Mouse (Mus musculus) megakaryocyte, embryonic 14.5 days (primary cell): ENCODE data around the gene Ptprm.

Experiments used
- FLI1 ChIP-seq: IDR thresholded peaks from 2 replicates; pipeline ENCODE4 v1.6.1; 2012; ENCODE audit warnings: low read length, inconsistent platforms, mixed read lengths
- GATA1 ChIP-seq: IDR thresholded peaks from 3 replicates; pipeline ENCODE4 v1.6.1; 2012; ENCODE audit warnings: mixed read lengths, low read length, inconsistent platforms, borderline replicate concordance

DNA sequence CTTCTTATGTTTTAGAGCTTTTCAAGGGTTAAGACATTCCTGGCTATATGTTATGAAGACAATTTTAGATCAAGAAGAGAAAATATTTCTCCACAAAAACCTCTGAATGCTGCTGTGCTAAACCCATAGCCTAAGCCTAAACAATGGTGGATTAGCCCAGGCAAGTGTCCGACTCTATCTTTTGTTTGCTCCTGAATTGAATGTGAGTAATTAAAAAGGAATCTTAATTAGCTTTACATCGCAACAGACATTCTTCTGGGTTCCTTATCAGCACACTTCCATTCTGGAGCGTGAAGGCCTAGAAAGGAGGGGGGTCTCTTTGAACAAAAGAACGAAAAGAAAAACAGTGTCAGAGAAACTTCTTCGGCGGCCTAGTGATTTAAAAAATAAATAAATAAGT is 439.6 kb downstream of the Ptprm start:
- TF ChIP-seq GATA1, result no peak
- no peak for TF ChIP-seq FLI1
